Mouse (Mus musculus): ENCODE data around the gene Tbc1d22a. TPM values are rescaled to one million over a fixed set of nuclear protein-coding genes. Genes with fewer than 3 reads are reported as not detected.

Tbc1d22a gene
- 2.9 TPM for polyA plus RNA-seq (2014; fragmentation: Illumina TruSeq; extraction: RNeasy Lipid Tissue Mini Kit (QIAGEN cat#74804); ENCODE audit: low read depth, low replicate concordance)

GRCm38 (mm10) chr15:86213753-86214548 lies at the start of gene Tbc1d22a:
Gene Tbc1d22a, plus strand, starts transcription at chr15:86214459.

GRCm38 (mm10) chr15:86185689-86186569 lies 28.3 kb upstream of the Tbc1d22a start, which contains the start of gene Cerk:
Gene Cerk, minus strand, starts transcription at chr15:86186141.

Other genes starting within 250 kb of the Tbc1d22a start
- not detected for gene Celsr1, start 180.7 kb upstream of the Tbc1d22a start, polyA plus RNA-seq (2014; fragmentation: Illumina TruSeq; extraction: RNeasy Lipid Tissue Mini Kit (QIAGEN cat#74804); ENCODE audit: low read depth, low replicate concordance)
- gene Gramd4, start 156.8 kb upstream of the Tbc1d22a start, polyA plus RNA-seq (2014; fragmentation: Illumina TruSeq; extraction: RNeasy Lipid Tissue Mini Kit (QIAGEN cat#74804); ENCODE audit: low read depth, low replicate concordance): 2.0 TPM
- gene Cerk, start 28.3 kb upstream of the Tbc1d22a start, polyA plus RNA-seq (2014; fragmentation: Illumina TruSeq; extraction: RNeasy Lipid Tissue Mini Kit (QIAGEN cat#74804); ENCODE audit: low read depth, low replicate concordance): 8.1 TPM

Data from adrenal gland, adult 10 weeks (tissue).